Mouse (Mus musculus) liver, embryonic 14.5 days (tissue): ENCODE data around the gene Tnfsf4.

ENCODE experiments used
- CTCF ChIP-seq: IDR thresholded peaks from 2 replicates; pipeline ENCODE4 v1.5.1; 2016; ENCODE audit warnings: antibody characterized with exemption, low read depth, control low read depth
- EP300 ChIP-seq: IDR thresholded peaks from 2 replicates; pipeline ENCODE4 v1.6.1; 2016; ENCODE audit warnings: antibody characterized with exemption, low read depth

- TF ChIP-seq CTCF = no peak
- no peak for TF ChIP-seq EP300
Observed at GRCm38 (mm10) chr1:161426277-161427056, 31.3 kb downstream of the Tnfsf4 start.
